19 mouse cellular contexts compared by ENCODE assay signal in genomic region chr12:59786831-59787230, GRCm38 (mm10).
DNase-seq lines count a peak whose midpoint lies in the region; ATAC-seq lines count a peak whose summit lies in the region.
"Had no signal": no experiment of that assay in that cellular context is flagged by ENCODE, and none has a peak within 500 bp of the region (broad histone marks: within the 10 kb centered on the region; RNA-seq: fewer than 3 reads in every experiment).

No protein-coding gene starts in this region.

- H3K4me1 ChIP-seq in midbrain, embryonic 11.5 days (ENCODE audit: control insufficient read depth, insufficient read depth, low read length) = no peaks in the 10 kb centered on the region
- H3K4me1 ChIP-seq in midbrain, embryonic 10.5 days = no peaks in the 10 kb centered on the region
- peaks cover 8% of the 10 kb centered on the region for H3K4me1 ChIP-seq in midbrain, embryonic 13.5 days (replicated peaks)
- 0 out of 2 replicates have a peak, but pooled peaks cover 3% of the 10 kb centered on the region for H3K4me1 ChIP-seq in midbrain, embryonic 15.5 days
- H3K4me1 ChIP-seq: forebrain, embryonic 15.5 days; hindbrain, embryonic 15.5 days had no signal

- ATAC-seq in midbrain, embryonic 11.5 days (ENCODE audit: low FRiP score) = no peak
- peak; percentile 34; the same call in 1 of the 2 replicates for ATAC-seq in midbrain, embryonic 13.5 days
- peak; percentile 54; the same call in 1 of the 2 replicates for ATAC-seq in midbrain, embryonic 15.5 days (replicated peaks)
- ATAC-seq: CD4-positive, CD25-positive, alpha-beta regulatory T cell, adult 4 months; forebrain, embryonic 15.5 days had no signal

- no peaks in the 10 kb centered on the region for H3K36me3 ChIP-seq in midbrain, embryonic 11.5 days (ENCODE audit: control insufficient read depth, insufficient read depth, low read length)
- no peaks in the 10 kb centered on the region for H3K36me3 ChIP-seq in midbrain, embryonic 10.5 days
- H3K36me3 ChIP-seq in midbrain, embryonic 13.5 days = no peaks in the 10 kb centered on the region
- H3K36me3 ChIP-seq in midbrain, embryonic 15.5 days (replicated peaks) = no peaks in the 10 kb centered on the region
- H3K36me3 ChIP-seq: forebrain, embryonic 15.5 days; hindbrain, embryonic 12.5 days; hindbrain, embryonic 15.5 days had no signal

- no peak overlapping the region for H3K4me2 ChIP-seq in midbrain, embryonic 11.5 days
- no peak overlapping the region for H3K4me2 ChIP-seq in midbrain, embryonic 13.5 days (replicated peaks)
- H3K4me2 ChIP-seq in midbrain, embryonic 15.5 days = no peak overlapping the region
- H3K4me2 ChIP-seq: forebrain, embryonic 15.5 days; heart, embryonic 11.5 days; hindbrain, embryonic 12.5 days; hindbrain, embryonic 15.5 days had no signal

- DNase-seq in midbrain, embryonic 11.5 days (ENCODE audit: low spot score, missing footprints) = peak; percentile 19
- no peak for DNase-seq in midbrain, embryonic 10.5 days (ENCODE audit: low spot score)
- DNase-seq in adrenal gland, postnatal 4 days (ENCODE audit: low spot score in 2 of 2) = no peak
- no peak for DNase-seq in neural tube, embryonic 10.5 days (ENCODE audit: extremely low spot score, low spot score)
- DNase-seq: adrenal gland, adult 2 months; adrenal gland, postnatal 14 days; cerebellum, adult 18-20 months; cerebellum, adult 9-10 months; cerebellum, postnatal 14 days; gastrocnemius, adult 2 months; gastrocnemius, postnatal 14 days; heart, adult 11 months had no signal

- H3K9me3 ChIP-seq in midbrain, embryonic 11.5 days (ENCODE audit: control insufficient read depth, low read length) = no peaks in the 10 kb centered on the region
- H3K9me3 ChIP-seq in midbrain, embryonic 10.5 days (replicated peaks) = no peaks in the 10 kb centered on the region
- H3K9me3 ChIP-seq in midbrain, embryonic 13.5 days = no peaks in the 10 kb centered on the region
- no peaks in the 10 kb centered on the region for H3K9me3 ChIP-seq in midbrain, embryonic 15.5 days
- H3K9me3 ChIP-seq: forebrain, embryonic 15.5 days; hindbrain, embryonic 12.5 days; hindbrain, embryonic 15.5 days had no signal

- no peak overlapping the region for H3K4me3 ChIP-seq in midbrain, embryonic 11.5 days (ENCODE audit: low read depth, low read length)
- H3K4me3 ChIP-seq in midbrain, embryonic 10.5 days = no peak overlapping the region
- no peak overlapping the region for H3K4me3 ChIP-seq in midbrain, embryonic 13.5 days (replicated peaks)
- no peak overlapping the region for H3K4me3 ChIP-seq in midbrain, embryonic 15.5 days
- H3K4me3 ChIP-seq: forebrain, embryonic 15.5 days; gastrocnemius, adult 2 months; hindbrain, embryonic 12.5 days; hindbrain, embryonic 15.5 days had no signal

- H3K27me3 ChIP-seq in midbrain, embryonic 11.5 days (ENCODE audit: control insufficient read depth, insufficient read depth, low read length) = no peaks in the 10 kb centered on the region
- no peaks in the 10 kb centered on the region for H3K27me3 ChIP-seq in midbrain, embryonic 10.5 days (ENCODE audit: low read depth, poor library complexity, severe bottlenecking)
- H3K27me3 ChIP-seq in midbrain, embryonic 13.5 days = no peaks in the 10 kb centered on the region
- no peaks in the 10 kb centered on the region for H3K27me3 ChIP-seq in midbrain, embryonic 15.5 days (replicated peaks)
- H3K27me3 ChIP-seq: forebrain, embryonic 15.5 days; hindbrain, embryonic 12.5 days; hindbrain, embryonic 15.5 days had no signal

- no peak overlapping the region for H3K27ac ChIP-seq in midbrain, embryonic 11.5 days (ENCODE audit: low read depth, low read length)
- no peak overlapping the region for H3K27ac ChIP-seq in midbrain, embryonic 10.5 days (replicated peaks)
- 0 out of 2 replicates have a peak overlapping the region, but pooled peaks have one; percentile 39 for H3K27ac ChIP-seq in midbrain, embryonic 13.5 days
- no peak overlapping the region for H3K27ac ChIP-seq in midbrain, embryonic 15.5 days
- H3K27ac ChIP-seq: forebrain, embryonic 15.5 days; gastrocnemius, adult 2 months; hindbrain, embryonic 12.5 days; hindbrain, embryonic 15.5 days had no signal

- WGBS in midbrain, embryonic 11.5 days = 71% methylated on average over 4 of the region's 4 CpGs
- 83% methylated on average over 4 of the region's 4 CpGs for WGBS in midbrain, embryonic 10.5 days
- WGBS in midbrain, embryonic 13.5 days = 32% methylated on average over 4 of the region's 4 CpGs
- WGBS in midbrain, embryonic 15.5 days = 31% methylated on average over 4 of the region's 4 CpGs

- no peak overlapping the region for H3K9ac ChIP-seq in midbrain, embryonic 11.5 days (ENCODE audit: low read length)
- H3K9ac ChIP-seq in midbrain, embryonic 13.5 days (replicated peaks) = no peak overlapping the region
- no peak overlapping the region for H3K9ac ChIP-seq in midbrain, embryonic 15.5 days
- H3K9ac ChIP-seq: forebrain, embryonic 15.5 days; hindbrain, embryonic 12.5 days; hindbrain, embryonic 15.5 days had no signal
